Mouse (Mus musculus): ENCODE results near the gene Gas2l2. TPM values are rescaled to one million over a fixed set of nuclear protein-coding genes. Genes with fewer than 3 reads are reported as not detected.

Gas2l2 gene
- total RNA-seq, 1 experiment = 0.09 TPM

DNA sequence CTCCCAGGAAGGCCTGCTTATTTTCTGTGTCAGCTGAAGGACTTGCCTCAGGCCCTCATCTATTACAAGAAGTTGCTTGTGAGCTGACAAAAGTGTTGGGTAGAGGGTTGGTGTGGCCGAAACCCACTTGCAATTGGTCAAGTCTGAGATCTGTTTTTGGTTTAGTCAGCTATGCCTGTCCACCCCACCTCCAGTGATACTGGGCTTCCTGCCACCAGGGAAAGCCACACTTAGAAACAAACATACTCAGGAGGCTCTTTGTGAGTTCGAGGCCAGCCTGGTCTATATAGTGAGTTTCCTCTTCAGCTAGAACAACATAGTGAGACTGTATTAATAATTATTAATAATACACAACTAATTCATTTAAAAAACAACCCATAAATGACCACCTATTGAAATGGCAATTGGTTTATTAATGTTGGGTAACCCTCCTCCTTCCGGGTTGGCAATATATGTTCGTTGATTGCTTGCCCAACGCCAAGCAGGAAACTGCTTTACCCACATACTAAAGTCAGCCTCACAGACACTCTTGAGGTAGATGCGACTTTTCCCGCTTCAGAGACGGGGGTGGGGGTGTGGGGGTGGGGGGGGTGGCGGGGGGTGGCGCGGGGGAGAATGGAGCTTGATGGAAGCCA lies 10.3 kb upstream of the Gas2l2 start:
- Histone ChIP-seq H3K4me3 (ENCODE audit: insufficient read depth in 1 of 2, low read depth in 1 of 2, low read length in 2 of 2, poor library complexity in 1 of 2, severe bottlenecking in 1 of 2) (peak overlapping the region in 1 of 2 experiments; percentile 66; a peak in 1 of 4 replicates), H3K9ac (ENCODE audit: insufficient read depth, low read depth, low read length, poor library complexity, severe bottlenecking) (no peak overlapping the region), H3K27ac (ENCODE audit: insufficient read depth, low read depth, low read length, poor library complexity, severe bottlenecking) (no peak overlapping the region), H3K4me1 (ENCODE audit: control insufficient read depth in 2 of 2, insufficient read depth in 2 of 2, low read length in 2 of 2, poor library complexity in 1 of 2) (peaks cover 0 to 10% of the 10 kb centered on the region in 2 experiments; a peak in 2 of 4 replicates), H3K9me3 (ENCODE audit: control insufficient read depth, insufficient read depth, low read depth, low read length) (no peaks in the 10 kb centered on the region), H3K36me3 (ENCODE audit: control insufficient read depth, insufficient read depth, low read length, poor library complexity, severe bottlenecking) (0 out of 2 replicates have a peak, but pooled peaks cover 2% of the 10 kb centered on the region)
- in situ Hi-C loops (cut with MboI; ENCODE audit: low sequenced_read_pairs in 2 of 2, unreplicated experiment in 2 of 2) = no loop called here
- DNase-seq (ENCODE audit: low read depth, low spot score) = no peak
- TF ChIP-seq CHD2 (IDR thresholded peaks at IDR 0.05; ENCODE audit: low read depth, low read length) (no peak), ZC3H11A (IDR thresholded peaks at IDR 0.05; ENCODE audit: borderline replicate concordance, low read depth, low read length) (no peak), ZNF384 (IDR thresholded peaks at IDR 0.05; ENCODE audit: low read depth, low read length) (no peak), HCFC1 (IDR thresholded peaks at IDR 0.05; ENCODE audit: borderline replicate concordance, insufficient read depth, low read length) (no peak), MAFK (IDR thresholded peaks at IDR 0.05; ENCODE audit: insufficient read depth, low read depth, low read length) (no peak)

GRCm38 (mm10) chr11:83437377-83437776 lies 8.1 kb upstream of the Gas2l2 start, which contains the start of gene 1700020L24Rik:
Gene 1700020L24Rik (plus strand): TSS chr11:83437677.
- in situ Hi-C loops (cut with MboI; ENCODE audit: low sequenced_read_pairs in 2 of 2, unreplicated experiment in 2 of 2) = no loop called here
- 0 out of 2 replicates have a peak, but pooled peaks cover 2% of the 10 kb centered on the region for H3K36me3 ChIP-seq (ENCODE audit: control insufficient read depth, insufficient read depth, low read length, poor library complexity, severe bottlenecking)
- TF ChIP-seq CHD2 (IDR thresholded peaks at IDR 0.05; ENCODE audit: low read depth, low read length) (no peak), ZNF384 (IDR thresholded peaks at IDR 0.05; ENCODE audit: low read depth, low read length) (no peak), ZC3H11A (IDR thresholded peaks at IDR 0.05; ENCODE audit: borderline replicate concordance, low read depth, low read length) (no peak), MAFK (IDR thresholded peaks at IDR 0.05; ENCODE audit: insufficient read depth, low read depth, low read length) (no peak), HCFC1 (IDR thresholded peaks at IDR 0.05; ENCODE audit: borderline replicate concordance, insufficient read depth, low read length) (no peak)
- DNase-seq (ENCODE audit: low read depth, low spot score) = no peak
- H3K4me1 ChIP-seq (ENCODE audit: control insufficient read depth in 2 of 2, insufficient read depth in 2 of 2, low read length in 2 of 2, poor library complexity in 1 of 2) = no peaks in the 10 kb centered on the region
- H3K4me3 ChIP-seq (ENCODE audit: insufficient read depth in 1 of 2, low read depth in 1 of 2, low read length in 2 of 2, poor library complexity in 1 of 2, severe bottlenecking in 1 of 2) = no peak within 1 kb of the TSS
- H3K9me3 ChIP-seq (ENCODE audit: control insufficient read depth, insufficient read depth, low read depth, low read length) = no peaks in the 10 kb centered on the region
- H3K27ac ChIP-seq (ENCODE audit: insufficient read depth, low read depth, low read length, poor library complexity, severe bottlenecking) = no peak within 1 kb of the TSS
- H3K9ac ChIP-seq (ENCODE audit: insufficient read depth, low read depth, low read length, poor library complexity, severe bottlenecking) = no peak within 1 kb of the TSS

DNA sequence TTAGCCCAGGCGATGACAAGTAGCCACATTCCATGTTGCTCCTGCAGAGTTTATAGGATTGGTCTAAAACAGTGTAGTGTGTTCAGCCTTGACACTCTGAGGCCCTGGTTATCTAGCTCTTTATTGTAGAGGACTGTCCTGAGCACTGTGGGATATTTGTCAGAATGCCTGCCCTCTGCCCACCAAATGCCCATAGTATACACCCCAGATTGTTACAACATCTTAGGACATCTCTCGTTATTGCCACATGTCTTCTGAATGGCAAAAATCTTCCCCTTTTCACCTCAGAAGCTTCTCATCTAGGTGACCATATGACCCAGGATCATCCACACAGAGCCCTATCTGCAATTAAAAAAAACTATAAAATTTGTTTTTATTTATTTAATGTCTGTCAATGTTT lies 3.3 kb upstream of the Gas2l2 start:
- Histone ChIP-seq H3K9me3 (ENCODE audit: control insufficient read depth, insufficient read depth, low read depth, low read length) (no peaks in the 10 kb centered on the region), H3K4me3 (ENCODE audit: insufficient read depth in 1 of 2, low read depth in 1 of 2, low read length in 2 of 2, poor library complexity in 1 of 2, severe bottlenecking in 1 of 2) (no peak overlapping the region), H3K36me3 (ENCODE audit: control insufficient read depth, insufficient read depth, low read length, poor library complexity, severe bottlenecking) (no peaks in the 10 kb centered on the region), H3K4me1 (ENCODE audit: control insufficient read depth in 2 of 2, insufficient read depth in 2 of 2, low read length in 2 of 2, poor library complexity in 1 of 2) (peaks cover 0 to 5% of the 10 kb centered on the region in 2 experiments; a peak in 1 of 4 replicates), H3K27ac (ENCODE audit: insufficient read depth, low read depth, low read length, poor library complexity, severe bottlenecking) (no peak overlapping the region), H3K9ac (ENCODE audit: insufficient read depth, low read depth, low read length, poor library complexity, severe bottlenecking) (no peak overlapping the region)
- in situ Hi-C loops (cut with MboI; ENCODE audit: low sequenced_read_pairs in 2 of 2, unreplicated experiment in 2 of 2) = no loop called here
- DNase-seq (ENCODE audit: low read depth, low spot score) = no peak
- no peak for TF ChIP-seq ZNF384 (IDR thresholded peaks at IDR 0.05; ENCODE audit: low read depth, low read length)
- no peak for TF ChIP-seq HCFC1 (IDR thresholded peaks at IDR 0.05; ENCODE audit: borderline replicate concordance, insufficient read depth, low read length)
- TF ChIP-seq MAFK (IDR thresholded peaks at IDR 0.05; ENCODE audit: insufficient read depth, low read depth, low read length) = no peak
- no peak for TF ChIP-seq CHD2 (IDR thresholded peaks at IDR 0.05; ENCODE audit: low read depth, low read length)
- no peak for TF ChIP-seq ZC3H11A (IDR thresholded peaks at IDR 0.05; ENCODE audit: borderline replicate concordance, low read depth, low read length)

DNA sequence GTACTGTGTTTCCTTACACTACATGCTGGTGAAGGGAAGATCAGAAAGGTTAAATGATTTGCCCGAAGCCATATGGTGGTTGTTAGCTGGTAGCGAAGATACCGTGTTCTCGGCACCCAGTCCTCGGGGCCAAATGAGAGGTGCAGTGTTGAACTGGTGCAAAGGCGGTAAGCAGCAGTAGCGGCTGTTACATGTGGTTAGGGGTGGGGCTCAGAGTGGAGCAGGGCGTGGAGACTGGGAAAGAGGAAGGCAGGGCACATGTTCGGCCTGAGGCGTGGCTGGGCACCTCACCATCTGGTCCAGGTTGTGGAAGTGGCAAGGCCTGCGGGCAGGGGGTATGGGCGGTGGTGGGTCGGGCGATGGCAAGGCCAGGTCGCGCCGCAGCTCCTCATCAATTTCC lies 2.3 kb downstream of the Gas2l2 start:
- Histone ChIP-seq H3K9me3 (ENCODE audit: control insufficient read depth, insufficient read depth, low read depth, low read length) (no peaks in the 10 kb centered on the region), H3K9ac (ENCODE audit: insufficient read depth, low read depth, low read length, poor library complexity, severe bottlenecking) (peak overlapping the region; percentile 62), H3K36me3 (ENCODE audit: control insufficient read depth, insufficient read depth, low read length, poor library complexity, severe bottlenecking) (no peaks in the 10 kb centered on the region), H3K4me1 (ENCODE audit: control insufficient read depth in 2 of 2, insufficient read depth in 2 of 2, low read length in 2 of 2, poor library complexity in 1 of 2) (peaks cover 0 to 5% of the 10 kb centered on the region in 2 experiments; a peak in 1 of 4 replicates), H3K4me3 (ENCODE audit: insufficient read depth in 1 of 2, low read depth in 1 of 2, low read length in 2 of 2, poor library complexity in 1 of 2, severe bottlenecking in 1 of 2) (peak overlapping the region; percentile 55 to 69), H3K27ac (ENCODE audit: insufficient read depth, low read depth, low read length, poor library complexity, severe bottlenecking) (no peak overlapping the region; the same call in 1 of the 2 replicates)
- TF ChIP-seq ZC3H11A (IDR thresholded peaks at IDR 0.05; ENCODE audit: borderline replicate concordance, low read depth, low read length) (no peak), ZNF384 (IDR thresholded peaks at IDR 0.05; ENCODE audit: low read depth, low read length) (no peak), HCFC1 (IDR thresholded peaks at IDR 0.05; ENCODE audit: borderline replicate concordance, insufficient read depth, low read length) (no peak), CHD2 (IDR thresholded peaks at IDR 0.05; ENCODE audit: low read depth, low read length) (no peak), MAFK (IDR thresholded peaks at IDR 0.05; ENCODE audit: insufficient read depth, low read depth, low read length) (no peak)
- no peak for DNase-seq (ENCODE audit: low read depth, low spot score)
- in situ Hi-C loops (cut with MboI; ENCODE audit: low sequenced_read_pairs in 2 of 2, unreplicated experiment in 2 of 2) = loop anchor here in 1 of 2 experiments (10.0 kb wide), 1 partner anchor 102 kb away; no protein-coding TSS in a partner anchor

Measured in ES-E14 (cell line).